Comparison of ENCODE assay signal across 7 mouse cellular contexts in the genomic region with DNA sequence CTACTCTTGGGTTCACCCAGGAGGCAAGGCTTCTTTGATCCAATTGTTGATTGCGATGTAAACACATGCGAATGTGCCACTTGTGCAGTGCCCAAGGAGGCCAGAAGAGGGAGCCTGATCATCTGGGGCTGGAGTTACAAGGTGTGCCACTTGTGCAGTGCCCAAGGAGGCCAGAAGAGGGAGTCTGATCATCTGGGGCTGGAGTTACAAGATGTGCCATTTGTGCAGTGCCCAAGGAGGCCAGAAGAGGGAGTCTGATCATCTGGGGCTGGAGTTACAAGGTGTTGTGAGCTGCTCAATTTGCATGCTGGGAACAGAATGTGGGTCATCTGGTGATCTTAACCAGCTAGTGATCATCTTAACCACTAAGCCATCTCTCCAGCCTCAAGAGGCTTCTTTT.
A peak's percentile ranks its signal among the peaks of the same experiment; 100 is the strongest.
DNase-seq lines count a peak whose midpoint lies in the region; ATAC-seq and TF ChIP-seq lines count a peak whose summit lies in the region.

No protein-coding gene starts in this region.

- H3K4me3 ChIP-seq in spleen, adult 2 months (ENCODE audit: extremely low read depth, insufficient read depth, insufficient read length): no peak overlapping the region

- no peaks in the 10 kb centered on the region for H3K4me1 ChIP-seq in spleen, adult 2 months (ENCODE audit: control insufficient read depth, insufficient read depth, insufficient read length)

- no peak for TF ChIP-seq POLR2A in spleen, adult 2 months (IDR thresholded peaks at IDR 0.05; ENCODE audit: low read depth, low read length)

- peak; percentile 94 for ATAC-seq in CD4-positive, CD25-positive, alpha-beta regulatory T cell, adult 4 months

- no peaks in the 10 kb centered on the region for H3K36me3 ChIP-seq in spleen, adult 2 months (ENCODE audit: control insufficient read depth, insufficient read depth, low read length)

- DNase-seq in R1 (ENCODE audit: low read depth, low spot score): peak; percentile 89
- DNase-seq in cerebellum, adult 9-11 months: peak; percentile 16
- peak; percentile 47 for DNase-seq in gastrocnemius, postnatal 14 days
- peak; percentile 77 to 79 for DNase-seq in kidney, postnatal 25 days
- peak; percentile 75 for DNase-seq in lung, postnatal 14 days
- DNase-seq in spleen, adult 2 months (ENCODE audit: low read depth in 1 of 2, low spot score in 2 of 2): peak; percentile 46 to 53

- H3K27me3 ChIP-seq in spleen, adult 2 months (ENCODE audit: control insufficient read depth, insufficient read depth, low read length): no peaks in the 10 kb centered on the region

- H3K27ac ChIP-seq in spleen, adult 2 months (ENCODE audit: insufficient read depth, low read length): no peak overlapping the region

- intact Hi-C loops in gastrocnemius, postnatal 14 days (cut with DNase I; ENCODE audit: low total_unique reads): no loop called here

- WGBS in spleen, adult 2 months: 88% methylated on average over 2 of the region's 2 CpGs

- peak; percentile 69; the same call in 1 of the 2 replicates for TF ChIP-seq CTCF in spleen, adult 2 months (IDR thresholded peaks at IDR 0.05; ENCODE audit: extremely low read depth, insufficient read depth, insufficient read length, insufficient replicate concordance)

Comparison
In these comparisons a context has a peak if more than half of its experiments do, and no peak if none do; other contexts are left out.
1. DNase-seq: peak in every context shown above with its lines; median percentile 89 in R1; 78 in kidney, postnatal 25 days; 75 in lung, postnatal 14 days; 50 in spleen, adult 2 months; 47 in gastrocnemius, postnatal 14 days; 16 in cerebellum, adult 9-11 months.